Mouse (Mus musculus) 3134 (cell line): ENCODE results near the gene Lgals12.

Source experiments
- DNase-seq: peaks from one replicate; pipeline ENCODE4 v3.0.0-alpha.2; 2011; ENCODE audit warnings: low spot score; ENCODE audit not compliant: insufficient read length; ENCODE audit errors: extremely low read depth

Gene Lgals12

DNA sequence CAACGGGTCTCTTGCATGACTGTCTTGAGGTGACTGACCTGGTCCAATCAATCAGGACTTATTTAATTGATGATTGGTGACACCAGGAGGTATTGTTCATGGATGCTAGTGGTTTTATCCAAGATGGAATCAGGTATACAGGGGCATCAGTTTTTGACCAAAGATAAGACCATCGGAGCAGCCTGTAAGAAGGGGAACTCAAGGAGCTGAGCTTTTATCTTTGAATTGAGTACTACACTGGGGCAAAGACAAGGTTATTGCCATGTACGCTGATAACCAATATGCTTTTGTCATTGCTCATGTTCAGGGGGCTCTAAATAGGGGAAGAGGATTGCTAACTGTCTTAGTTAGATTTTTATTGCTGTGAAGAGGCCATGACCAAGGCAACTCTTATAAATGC is 58.1 kb downstream of the Lgals12 start:
- no peak for DNase-seq
